Mouse (Mus musculus): ENCODE measurements around the gene Defb35. TPM values are rescaled to one million over a fixed set of nuclear protein-coding genes. Genes with fewer than 3 reads are reported as not detected.

Gene Defb35
- polyA plus RNA-seq (2014; fragmentation: Illumina TruSeq; extraction: RNeasy Lipid Tissue Mini Kit (QIAGEN cat#74804); ENCODE audit: low read depth, low replicate concordance), result not detected

GRCm38 (mm10) chr8:21938052-21938451, at the start of gene Defb35:
Defb35 (plus strand) TSS chr8:21938352.

GRCm38 (mm10) chr8:21906290-21906689, 31.9 kb upstream of the Defb35 start, which contains the start of gene Defb11:
Defb11 (minus strand) TSS chr8:21906412.

GRCm38 (mm10) chr8:21932610-21933009, 5.5 kb upstream of the Defb35 start, which contains the start of gene Defb15:
Defb15 (minus strand) TSS chr8:21932710.

GRCm38 (mm10) chr8:21946462-21946861, 8.3 kb downstream of the Defb35 start, which contains the start of gene Defb13:
Defb13 (plus strand) TSS chr8:21946762.

GRCm38 (mm10) chr8:21958414-21958813, 20.3 kb downstream of the Defb35 start, which contains the start of gene Fam90a1a:
Fam90a1a (plus strand) TSS chr8:21958714.

GRCm38 (mm10) chr8:21969475-21969874, 31.3 kb downstream of the Defb35 start, which contains the start of gene Ccdc70:
Ccdc70 (plus strand) TSS chr8:21969775.

Other genes starting within 250 kb of the Defb35 start
- not detected for gene AY761184, start 234.7 kb upstream of the Defb35 start, polyA plus RNA-seq (2014; fragmentation: Illumina TruSeq; extraction: RNeasy Lipid Tissue Mini Kit (QIAGEN cat#74804); ENCODE audit: low read depth, low replicate concordance)
- 2.3 TPM for gene Defa24, start 203.9 kb upstream of the Defb35 start, polyA plus RNA-seq (2014; fragmentation: Illumina TruSeq; extraction: RNeasy Lipid Tissue Mini Kit (QIAGEN cat#74804); ENCODE audit: low read depth, low replicate concordance)
- gene Defb50, start 114.8 kb upstream of the Defb35 start, polyA plus RNA-seq (2014; fragmentation: Illumina TruSeq; extraction: RNeasy Lipid Tissue Mini Kit (QIAGEN cat#74804); ENCODE audit: low read depth, low replicate concordance), result not detected
- not detected for gene Defb2, start 98.4 kb upstream of the Defb35 start, polyA plus RNA-seq (2014; fragmentation: Illumina TruSeq; extraction: RNeasy Lipid Tissue Mini Kit (QIAGEN cat#74804); ENCODE audit: low read depth, low replicate concordance)
- not detected for gene Defb10, start 79.5 kb upstream of the Defb35 start, polyA plus RNA-seq (2014; fragmentation: Illumina TruSeq; extraction: RNeasy Lipid Tissue Mini Kit (QIAGEN cat#74804); ENCODE audit: low read depth, low replicate concordance)
- gene Defb9, start 52.9 kb upstream of the Defb35 start, polyA plus RNA-seq (2014; fragmentation: Illumina TruSeq; extraction: RNeasy Lipid Tissue Mini Kit (QIAGEN cat#74804); ENCODE audit: low read depth, low replicate concordance), result not detected
- gene Defb11, start 31.9 kb upstream of the Defb35 start, polyA plus RNA-seq (2014; fragmentation: Illumina TruSeq; extraction: RNeasy Lipid Tissue Mini Kit (QIAGEN cat#74804); ENCODE audit: low read depth, low replicate concordance), result not detected
- gene Defb15, start 5.6 kb upstream of the Defb35 start, polyA plus RNA-seq (2014; fragmentation: Illumina TruSeq; extraction: RNeasy Lipid Tissue Mini Kit (QIAGEN cat#74804); ENCODE audit: low read depth, low replicate concordance), result not detected
- gene Defb13, start 8.4 kb downstream of the Defb35 start, polyA plus RNA-seq (2014; fragmentation: Illumina TruSeq; extraction: RNeasy Lipid Tissue Mini Kit (QIAGEN cat#74804); ENCODE audit: low read depth, low replicate concordance), result not detected
- not detected for gene Fam90a1a, start 20.4 kb downstream of the Defb35 start, polyA plus RNA-seq (2014; fragmentation: Illumina TruSeq; extraction: RNeasy Lipid Tissue Mini Kit (QIAGEN cat#74804); ENCODE audit: low read depth, low replicate concordance)
- gene Ccdc70, start 31.4 kb downstream of the Defb35 start, polyA plus RNA-seq (2014; fragmentation: Illumina TruSeq; extraction: RNeasy Lipid Tissue Mini Kit (QIAGEN cat#74804); ENCODE audit: low read depth, low replicate concordance), result not detected
- gene Atp7b, start 122.0 kb downstream of the Defb35 start, polyA plus RNA-seq (2014; fragmentation: Illumina TruSeq; extraction: RNeasy Lipid Tissue Mini Kit (QIAGEN cat#74804); ENCODE audit: low read depth, low replicate concordance), result 0.08 TPM
- gene Alg11, start 122.4 kb downstream of the Defb35 start, polyA plus RNA-seq (2014; fragmentation: Illumina TruSeq; extraction: RNeasy Lipid Tissue Mini Kit (QIAGEN cat#74804); ENCODE audit: low read depth, low replicate concordance), result 5.0 TPM
- gene Nek5, start 186.7 kb downstream of the Defb35 start, polyA plus RNA-seq (2014; fragmentation: Illumina TruSeq; extraction: RNeasy Lipid Tissue Mini Kit (QIAGEN cat#74804); ENCODE audit: low read depth, low replicate concordance), result not detected
- 3.2 TPM for gene Nek3, start 228.1 kb downstream of the Defb35 start, polyA plus RNA-seq (2014; fragmentation: Illumina TruSeq; extraction: RNeasy Lipid Tissue Mini Kit (QIAGEN cat#74804); ENCODE audit: low read depth, low replicate concordance)
- gene Ckap2, start 247.5 kb downstream of the Defb35 start, polyA plus RNA-seq (2014; fragmentation: Illumina TruSeq; extraction: RNeasy Lipid Tissue Mini Kit (QIAGEN cat#74804); ENCODE audit: low read depth, low replicate concordance), result 0.31 TPM

Data from heart, adult 10 weeks (tissue).